Mouse (Mus musculus): Measurements from ENCODE around the gene Tbc1d16. TPM values are rescaled to one million over a fixed set of nuclear protein-coding genes. Genes with fewer than 3 reads are reported as not detected.

Tbc1d16 gene
- polyA plus RNA-seq, 1 experiment from 2014 or later: 27.2 TPM

- WGBS: 90% methylated on average over 18 of the region's 18 CpGs
- H3K9me3 ChIP-seq: no peaks in the 10 kb centered on the region
- H3K36me3 ChIP-seq: peaks cover 44% of the 10 kb centered on the region
- no peak overlapping the region for H3K27ac ChIP-seq
- no peak for ATAC-seq (ENCODE audit: low FRiP score, low read depth)
- peaks cover 20% of the 10 kb centered on the region for H3K4me1 ChIP-seq
- no peak overlapping the region for H3K4me3 ChIP-seq
- peak overlapping the region; percentile 15; the same call in 1 of the 2 replicates for H3K4me2 ChIP-seq (replicated peaks)
- H3K27me3 ChIP-seq: no peaks in the 10 kb centered on the region
- H3K9ac ChIP-seq: no peak overlapping the region
These were observed 30.4 kb downstream of the Tbc1d16 start for GRCm38 (mm10) chr11:119197618-119198563.

- no peak overlapping the region for H3K4me3 ChIP-seq
- whole genome bisulfite sequencing: 87% methylated on average over 9 of the region's 9 CpGs
- ATAC-seq (ENCODE audit: low FRiP score, low read depth): no peak
- no peak overlapping the region for H3K27ac ChIP-seq
- H3K27me3 ChIP-seq: no peaks in the 10 kb centered on the region
- H3K36me3 ChIP-seq: peaks cover 14% of the 10 kb centered on the region
- peaks cover 50% of the 10 kb centered on the region for H3K4me1 ChIP-seq
- no peaks in the 10 kb centered on the region for H3K9me3 ChIP-seq
- no peak overlapping the region for H3K9ac ChIP-seq
- H3K4me2 ChIP-seq (replicated peaks): no peak overlapping the region
These were observed 35.7 kb downstream of the Tbc1d16 start for GRCm38 (mm10) chr11:119192605-119193004.

GRCm38 (mm10) chr11:119192176-119192575, 36.1 kb downstream of the Tbc1d16 start:
- Histone ChIP-seq H3K9me3 (no peaks in the 10 kb centered on the region), H3K4me1 (peaks cover 54% of the 10 kb centered on the region), H3K27ac (no peak overlapping the region; the same call in 1 of the 2 replicates), H3K4me2 (replicated peaks) (no peak overlapping the region), H3K27me3 (no peaks in the 10 kb centered on the region), H3K9ac (no peak overlapping the region), H3K36me3 (peaks cover 9% of the 10 kb centered on the region), H3K4me3 (no peak overlapping the region)
- 87% methylated on average over 5 of the region's 5 CpGs for WGBS
- no peak for ATAC-seq (ENCODE audit: low FRiP score, low read depth)

- no peak overlapping the region for H3K9ac ChIP-seq
- H3K36me3 ChIP-seq: 0 out of 2 replicates have a peak, but pooled peaks cover 5% of the 10 kb centered on the region
- ATAC-seq (ENCODE audit: low FRiP score, low read depth): no peak
- WGBS: 82% methylated on average over 9 of the region's 9 CpGs
- no peak overlapping the region for H3K27ac ChIP-seq
- no peaks in the 10 kb centered on the region for H3K27me3 ChIP-seq
- no peak overlapping the region for H3K4me3 ChIP-seq
- no peaks in the 10 kb centered on the region for H3K9me3 ChIP-seq
- peaks cover 59% of the 10 kb centered on the region for H3K4me1 ChIP-seq
- H3K4me2 ChIP-seq (replicated peaks): no peak overlapping the region
These were observed 36.7 kb downstream of the Tbc1d16 start for GRCm38 (mm10) chr11:119191606-119192081.

- Histone ChIP-seq H3K4me2 (replicated peaks) (no peak overlapping the region), H3K9ac (peak overlapping the region; percentile 39; the same call in 1 of the 2 replicates), H3K9me3 (no peaks in the 10 kb centered on the region), H3K4me1 (peaks cover 62% of the 10 kb centered on the region), H3K4me3 (no peak overlapping the region), H3K27me3 (no peaks in the 10 kb centered on the region), H3K36me3 (peaks cover 7% of the 10 kb centered on the region; the same call in 1 of the 2 replicates), H3K27ac (no peak overlapping the region)
- WGBS: 22% methylated on average over 11 of the region's 11 CpGs
- peak; percentile 25; the same call in 1 of the 2 replicates for ATAC-seq (ENCODE audit: low FRiP score, low read depth)
These were observed 37.8 kb downstream of the Tbc1d16 start for GRCm38 (mm10) chr11:119190498-119190897.

GRCm38 (mm10) chr11:119189319-119189718, 39.0 kb downstream of the Tbc1d16 start:
- Histone ChIP-seq H3K27ac (no peak overlapping the region), H3K36me3 (peaks cover 6% of the 10 kb centered on the region; the same call in 1 of the 2 replicates), H3K9ac (no peak overlapping the region), H3K9me3 (no peaks in the 10 kb centered on the region), H3K4me2 (replicated peaks) (no peak overlapping the region), H3K27me3 (no peaks in the 10 kb centered on the region), H3K4me1 (peaks cover 62% of the 10 kb centered on the region), H3K4me3 (no peak overlapping the region)
- WGBS: 66% methylated on average over 3 of the region's 3 CpGs
- ATAC-seq (ENCODE audit: low FRiP score, low read depth): no peak

GRCm38 (mm10) chr11:119188389-119188788, 39.9 kb downstream of the Tbc1d16 start:
- Histone ChIP-seq H3K4me3 (no peak overlapping the region), H3K4me1 (peaks cover 63% of the 10 kb centered on the region), H3K27me3 (no peaks in the 10 kb centered on the region), H3K27ac (no peak overlapping the region), H3K36me3 (peaks cover 6% of the 10 kb centered on the region; the same call in 1 of the 2 replicates), H3K9ac (no peak overlapping the region; the same call in 1 of the 2 replicates), H3K9me3 (no peaks in the 10 kb centered on the region), H3K4me2 (replicated peaks) (no peak overlapping the region)
- 48% methylated on average over 6 of the region's 6 CpGs for WGBS
- no peak for ATAC-seq (ENCODE audit: low FRiP score, low read depth)

GRCm38 (mm10) chr11:119187800-119188197, 40.5 kb downstream of the Tbc1d16 start:
- H3K4me3 ChIP-seq: no peak overlapping the region
- no peak for ATAC-seq (ENCODE audit: low FRiP score, low read depth)
- no peak overlapping the region; the same call in 1 of the 2 replicates for H3K27ac ChIP-seq
- WGBS: 48% methylated on average over 10 of the region's 10 CpGs
- H3K27me3 ChIP-seq: no peaks in the 10 kb centered on the region
- H3K36me3 ChIP-seq: peaks cover 6% of the 10 kb centered on the region; the same call in 1 of the 2 replicates
- H3K4me2 ChIP-seq (replicated peaks): no peak overlapping the region; the same call in 1 of the 2 replicates
- H3K4me1 ChIP-seq: peaks cover 64% of the 10 kb centered on the region
- peak overlapping the region; percentile 31; the same call in 1 of the 2 replicates for H3K9ac ChIP-seq
- H3K9me3 ChIP-seq: no peaks in the 10 kb centered on the region

- 46% methylated on average over 25 of the region's 25 CpGs for WGBS
- H3K4me1 ChIP-seq: peaks cover 61% of the 10 kb centered on the region
These were observed 41.1 kb downstream of the Tbc1d16 start for GRCm38 (mm10) chr11:119186989-119187799.

GRCm38 (mm10) chr11:119186381-119186780, 41.9 kb downstream of the Tbc1d16 start:
- 82% methylated on average over 3 of the region's 3 CpGs for WGBS
- H3K36me3 ChIP-seq: peaks cover 6% of the 10 kb centered on the region; the same call in 1 of the 2 replicates
- H3K27me3 ChIP-seq: no peaks in the 10 kb centered on the region
- H3K4me3 ChIP-seq: no peak overlapping the region
- no peak overlapping the region for H3K27ac ChIP-seq
- no peak for ATAC-seq (ENCODE audit: low FRiP score, low read depth)
- no peak overlapping the region for H3K4me2 ChIP-seq (replicated peaks)
- no peak overlapping the region for H3K9ac ChIP-seq
- no peaks in the 10 kb centered on the region for H3K9me3 ChIP-seq
- peaks cover 63% of the 10 kb centered on the region for H3K4me1 ChIP-seq

More at GRCm38 (mm10) chr11:119186989-119187799, 41.1 kb downstream of the Tbc1d16 start:
- Histone ChIP-seq H3K27me3 (no peaks in the 10 kb centered on the region), H3K4me3 (no peak overlapping the region), H3K4me2 (replicated peaks) (no peak overlapping the region; the same call in 1 of the 2 replicates), H3K9ac (peak overlapping the region; percentile 31; the same call in 1 of the 2 replicates), H3K27ac (no peak overlapping the region), H3K9me3 (no peaks in the 10 kb centered on the region), H3K36me3 (peaks cover 6% of the 10 kb centered on the region; the same call in 1 of the 2 replicates)
- no peak for ATAC-seq (ENCODE audit: low FRiP score, low read depth)

- no peak overlapping the region for H3K9ac ChIP-seq
- H3K27me3 ChIP-seq: no peaks in the 10 kb centered on the region
- no peaks in the 10 kb centered on the region for H3K9me3 ChIP-seq
- WGBS: 70% methylated on average over 15 of the region's 15 CpGs
- H3K4me1 ChIP-seq: peaks cover 48% of the 10 kb centered on the region
- no peak overlapping the region for H3K27ac ChIP-seq
- ATAC-seq (ENCODE audit: low FRiP score, low read depth): no peak
- peaks cover 6% of the 10 kb centered on the region; the same call in 1 of the 2 replicates for H3K36me3 ChIP-seq
- H3K4me3 ChIP-seq: no peak overlapping the region
- no peak overlapping the region for H3K4me2 ChIP-seq (replicated peaks)
These were observed 44.5 kb downstream of the Tbc1d16 start for GRCm38 (mm10) chr11:119183684-119184310.
